In genomic region chr4:135853987-135854546, GRCm38 (mm10) we compare ENCODE assay signal across 9 mouse cellular contexts. TPM values are rescaled to one million over a fixed set of nuclear protein-coding genes. Genes with fewer than 3 reads are reported as not detected.
DNase-seq lines count a peak whose midpoint lies in the region; ATAC-seq and TF ChIP-seq lines count a peak whose summit lies in the region.
"Had no signal": no experiment of that assay in that cellular context is flagged by ENCODE, and none has a peak within 500 bp of the region (broad histone marks: within the 10 kb centered on the region; RNA-seq: fewer than 3 reads in every experiment).

No protein-coding gene starts in this region.

- ATAC-seq in lung, embryonic 14.5 days (ENCODE audit: insufficient read depth), result no peak
- ATAC-seq in forebrain, embryonic 16.5 days, result no peak
- ATAC-seq in midbrain, embryonic 15.5 days (replicated peaks), result no peak

- DNase-seq in cerebellum, adult 9-10 months, result peak; percentile 32
- DNase-seq in cerebellum, postnatal 10 days, result no peak
- no peak for DNase-seq in lung, embryonic 14.5 days
- no peak for DNase-seq in lung, postnatal 10 days
- no peak for DNase-seq in embryo, embryonic 11 days
- DNase-seq in thymus, postnatal 25 days, result no peak

- H3K27me3 ChIP-seq in lung, embryonic 14.5 days (ENCODE audit: insufficient read depth, low read length), result no peaks in the 10 kb centered on the region
- H3K27me3 ChIP-seq in forebrain, embryonic 16.5 days (replicated peaks; ENCODE audit: control insufficient read depth, insufficient read depth, low read length), result no peaks in the 10 kb centered on the region
- H3K27me3 ChIP-seq in midbrain, embryonic 15.5 days (replicated peaks), result no peaks in the 10 kb centered on the region
- H3K27me3 ChIP-seq: heart, embryonic 15.5 days had no signal

- no peaks in the 10 kb centered on the region for H3K9me3 ChIP-seq in lung, embryonic 14.5 days (ENCODE audit: low read depth, low read length)
- H3K9me3 ChIP-seq in forebrain, embryonic 16.5 days (ENCODE audit: control insufficient read depth, low read length), result no peaks in the 10 kb centered on the region
- no peaks in the 10 kb centered on the region for H3K9me3 ChIP-seq in midbrain, embryonic 15.5 days
- H3K9me3 ChIP-seq: heart, embryonic 15.5 days had no signal

- H3K4me2 ChIP-seq in lung, embryonic 14.5 days, result peak overlapping the region; percentile 91; the same call in 1 of the 2 replicates
- no peak overlapping the region for H3K4me2 ChIP-seq in forebrain, embryonic 16.5 days (ENCODE audit: low read length)
- no peak overlapping the region for H3K4me2 ChIP-seq in midbrain, embryonic 15.5 days

- peaks cover 9% of the 10 kb centered on the region for H3K4me1 ChIP-seq in lung, embryonic 14.5 days (ENCODE audit: insufficient read depth)
- peaks cover 39% of the 10 kb centered on the region for H3K4me1 ChIP-seq in forebrain, embryonic 16.5 days (replicated peaks; ENCODE audit: control insufficient read depth, insufficient read depth, low read length)
- H3K4me1 ChIP-seq in midbrain, embryonic 15.5 days, result peaks cover 43% of the 10 kb centered on the region

- TF ChIP-seq CTCF in lung, embryonic 14.5 days (IDR thresholded peaks at IDR 0.05; ENCODE audit: low read depth), result no peak

- peaks cover 5% of the 10 kb centered on the region; the same call in 1 of the 2 replicates for H3K36me3 ChIP-seq in lung, embryonic 14.5 days (ENCODE audit: insufficient read depth)
- no peaks in the 10 kb centered on the region for H3K36me3 ChIP-seq in forebrain, embryonic 16.5 days (ENCODE audit: control insufficient read depth, insufficient read depth)
- H3K36me3 ChIP-seq in midbrain, embryonic 15.5 days (replicated peaks), result no peaks in the 10 kb centered on the region
- H3K36me3 ChIP-seq: heart, embryonic 15.5 days had no signal

- H3K9ac ChIP-seq in lung, embryonic 14.5 days, result no peak overlapping the region
- no peak overlapping the region for H3K9ac ChIP-seq in forebrain, embryonic 16.5 days (replicated peaks; ENCODE audit: low read depth, low read length)
- no peak overlapping the region for H3K9ac ChIP-seq in midbrain, embryonic 15.5 days

- H3K27ac ChIP-seq in lung, embryonic 14.5 days (ENCODE audit: low read depth), result no peak overlapping the region
- H3K27ac ChIP-seq in forebrain, embryonic 16.5 days (ENCODE audit: low read length), result peak overlapping the region; percentile 99
- peak overlapping the region; percentile 95; the same call in 1 of the 2 replicates for H3K27ac ChIP-seq in midbrain, embryonic 15.5 days

- H3K4me3 ChIP-seq in lung, embryonic 14.5 days (ENCODE audit: low read depth, low read length), result no peak overlapping the region
- no peak overlapping the region for H3K4me3 ChIP-seq in forebrain, embryonic 16.5 days (replicated peaks; ENCODE audit: low read length)
- H3K4me3 ChIP-seq in midbrain, embryonic 15.5 days, result no peak overlapping the region

- WGBS in lung, embryonic 14.5 days, result 87% methylated on average over 14 of the region's 14 CpGs
- 75% methylated on average over 14 of the region's 14 CpGs for WGBS in forebrain, embryonic 16.5 days
- 90% methylated on average over 14 of the region's 14 CpGs for WGBS in midbrain, embryonic 15.5 days

RNA-seq across cellular contexts. Expression of gene Srsf10, which starts 1.5 kb away (rescaled TPM):
- 322 and 336 TPM in 2 replicates for polyA plus RNA-seq in lung, embryonic 14.5 days (2014; fragmentation: Nextera tagmentation; extraction: Ambion mirVana)
- 253 and 294 TPM in 2 replicates for polyA plus RNA-seq in forebrain, embryonic 16.5 days (2015; fragmentation: Nextera tagmentation; extraction: Ambion mirVana)
- 183 and 190 TPM in 2 replicates for polyA plus RNA-seq in midbrain, embryonic 15.5 days (2015; fragmentation: Nextera tagmentation; extraction: Ambion mirVana)

RNA-seq across cellular contexts. Expression of gene Pnrc2, which starts 19.6 kb away (rescaled TPM):
- 191 and 206 TPM in 2 replicates for polyA plus RNA-seq in lung, embryonic 14.5 days (2014; fragmentation: Nextera tagmentation; extraction: Ambion mirVana)
- 120 and 140 TPM in 2 replicates for polyA plus RNA-seq in forebrain, embryonic 16.5 days (2015; fragmentation: Nextera tagmentation; extraction: Ambion mirVana)
- 92.1 and 96.0 TPM in 2 replicates for polyA plus RNA-seq in midbrain, embryonic 15.5 days (2015; fragmentation: Nextera tagmentation; extraction: Ambion mirVana)

RNA-seq across cellular contexts. Expression of gene Cnr2, which starts 41.1 kb away (rescaled TPM):
- 0.71 and 0.73 TPM in 2 replicates for polyA plus RNA-seq in lung, embryonic 14.5 days (2014; fragmentation: Nextera tagmentation; extraction: Ambion mirVana)
- polyA plus RNA-seq in forebrain, embryonic 16.5 days (2015; fragmentation: Nextera tagmentation; extraction: Ambion mirVana), result 0.12 TPM in 1 of 2 replicates, not detected in the other
- polyA plus RNA-seq in midbrain, embryonic 15.5 days (2015; fragmentation: Nextera tagmentation; extraction: Ambion mirVana), result 0.19 TPM in 1 of 2 replicates, not detected in the other
